Mouse (Mus musculus): ENCODE measurements around the gene Arl4a. TPM values are rescaled to one million over a fixed set of nuclear protein-coding genes. Genes with fewer than 3 reads are reported as not detected.
A peak's percentile ranks its signal among the peaks of the same experiment; 100 is the strongest.

Gene Arl4a
- polyA plus RNA-seq, 1 experiment: 112 TPM

- Histone ChIP-seq H3K27ac (ENCODE audit: control insufficient read depth, insufficient read depth, low read depth, low read length, poor library complexity) (no peak overlapping the region), H3K4me1 (ENCODE audit: control insufficient read depth, insufficient read depth, low read length) (no peaks in the 10 kb centered on the region; the same call in 1 of the 2 replicates), H3K4me3 (replicated peaks; ENCODE audit: control insufficient read depth, low read depth, low read length) (no peak overlapping the region)
- WGBS: 20% methylated on average over 3 of the region's 3 CpGs
- TF ChIP-seq POLR2A (IDR thresholded peaks at IDR 0.05; ENCODE audit: borderline replicate concordance, control insufficient read depth, low read depth, low read length) (no peak), CTCF (IDR thresholded peaks at IDR 0.05; ENCODE audit: control insufficient read depth, insufficient read depth, low read length) (no peak)
Observed at GRCm38 (mm10) chr12:40023014-40023642, 14.7 kb downstream of the Arl4a start.

DNA sequence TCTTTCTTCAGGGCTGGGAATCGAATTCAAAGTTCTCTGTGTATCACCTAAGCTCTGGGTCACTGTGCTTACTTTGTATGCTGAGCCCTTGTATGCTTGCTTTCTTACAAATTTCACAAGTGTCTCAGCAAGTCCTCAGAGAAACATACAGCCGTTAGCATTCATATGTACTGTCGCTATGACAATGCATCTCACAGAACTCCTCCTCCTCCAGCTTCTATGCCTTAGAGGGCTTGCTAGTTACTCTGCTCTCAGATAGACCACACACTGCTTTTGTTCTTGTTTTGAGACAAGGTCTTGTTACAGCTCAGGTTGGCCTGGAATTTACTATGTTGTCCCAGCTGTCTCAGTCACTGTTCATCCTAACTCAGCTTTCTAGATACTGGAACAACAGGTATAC lies 15.5 kb downstream of the Arl4a start:
- H3K4me1 ChIP-seq (ENCODE audit: control insufficient read depth, insufficient read depth, low read length): peaks cover 2% of the 10 kb centered on the region; the same call in 1 of the 2 replicates
- H3K27ac ChIP-seq (ENCODE audit: control insufficient read depth, insufficient read depth, low read depth, low read length, poor library complexity): no peak overlapping the region

DNA sequence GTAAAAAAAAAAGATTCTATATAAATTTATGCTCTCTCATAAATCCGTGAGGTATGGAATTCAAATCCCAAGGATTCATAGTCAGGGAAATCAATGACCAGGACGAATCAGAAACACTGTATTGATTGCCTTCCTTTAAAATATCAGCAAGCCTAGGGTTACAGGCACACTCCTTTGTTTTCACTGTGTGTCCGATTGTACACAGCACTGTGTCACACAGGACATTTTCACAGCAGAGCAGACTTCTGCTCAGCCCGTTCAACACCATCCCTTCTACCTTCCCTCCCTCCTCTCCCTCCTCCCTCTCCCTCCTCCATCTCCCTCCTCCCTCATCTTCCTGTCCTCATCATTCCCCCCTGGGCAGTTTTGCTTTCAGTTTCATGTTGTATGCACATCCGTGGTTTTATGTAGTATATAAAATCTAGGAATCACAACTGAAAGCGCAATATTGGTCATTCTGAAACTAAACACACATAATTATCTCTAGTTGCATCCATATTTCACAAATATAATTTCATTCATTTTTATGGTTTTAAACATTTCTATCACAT lies 19.8 kb downstream of the Arl4a start:
- no peak overlapping the region for H3K27ac ChIP-seq (ENCODE audit: control insufficient read depth, insufficient read depth, low read depth, low read length, poor library complexity)
- no peak for TF ChIP-seq POLR2A (IDR thresholded peaks at IDR 0.05; ENCODE audit: borderline replicate concordance, control insufficient read depth, low read depth, low read length)
- no peak for TF ChIP-seq CTCF (IDR thresholded peaks at IDR 0.05; ENCODE audit: control insufficient read depth, insufficient read depth, low read length)
- peaks cover 2% of the 10 kb centered on the region; the same call in 1 of the 2 replicates for H3K4me1 ChIP-seq (ENCODE audit: control insufficient read depth, insufficient read depth, low read length)
- peak overlapping the region; percentile 38 for H3K4me3 ChIP-seq (replicated peaks; ENCODE audit: control insufficient read depth, low read depth, low read length)
- 36% methylated on average over 6 of the region's 6 CpGs for WGBS

More for the DNA sequence above, 15.5 kb downstream of the Arl4a start:
- 61% methylated on average over 3 of the region's 3 CpGs for WGBS
- no peak for TF ChIP-seq POLR2A (IDR thresholded peaks at IDR 0.05; ENCODE audit: borderline replicate concordance, control insufficient read depth, low read depth, low read length)
- no peak for TF ChIP-seq CTCF (IDR thresholded peaks at IDR 0.05; ENCODE audit: control insufficient read depth, insufficient read depth, low read length)
- H3K4me3 ChIP-seq (replicated peaks; ENCODE audit: control insufficient read depth, low read depth, low read length): no peak overlapping the region

DNA sequence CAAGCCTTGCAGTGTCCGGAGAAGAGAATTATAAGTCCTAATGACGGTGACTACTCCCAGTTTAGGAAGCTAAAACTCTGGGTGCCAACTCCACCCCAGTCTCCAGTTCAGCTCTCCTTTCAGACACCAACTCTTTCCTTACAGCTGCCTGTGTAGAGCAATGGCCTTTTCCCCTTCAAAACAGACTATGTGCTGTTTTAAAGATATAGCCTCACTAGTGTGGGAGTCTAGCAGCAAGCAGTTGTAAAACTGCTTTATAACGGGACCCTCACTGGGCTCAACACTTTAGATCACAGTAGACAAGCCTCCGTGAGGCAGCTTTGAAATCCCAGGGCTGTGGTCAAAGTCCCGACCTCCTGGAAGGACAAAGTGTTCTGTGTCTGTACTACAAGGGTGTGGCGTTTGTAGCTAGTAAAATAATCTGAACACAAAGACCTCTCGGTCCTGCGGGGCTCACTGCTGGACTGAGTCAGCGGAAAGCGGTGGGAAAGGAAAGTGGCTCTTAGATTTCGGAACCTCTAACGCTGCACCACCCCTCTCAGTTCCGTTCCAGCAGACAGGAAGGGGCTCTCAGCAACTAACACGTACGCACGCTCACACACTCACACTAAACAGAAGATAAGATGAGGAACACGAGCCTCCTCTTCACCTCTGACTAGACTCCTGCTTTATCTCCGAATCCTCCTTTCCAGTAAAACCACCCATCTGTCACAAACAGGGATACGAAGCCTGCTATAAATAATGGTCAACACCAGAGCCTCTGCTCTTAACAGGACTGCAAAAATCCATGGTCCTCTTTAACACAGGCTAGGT lies 21.0 kb downstream of the Arl4a start:
- Histone ChIP-seq H3K4me3 (replicated peaks; ENCODE audit: control insufficient read depth, low read depth, low read length) (peak overlapping the region; percentile 36), H3K4me1 (ENCODE audit: control insufficient read depth, insufficient read depth, low read length) (peaks cover 2% of the 10 kb centered on the region; the same call in 1 of the 2 replicates), H3K27ac (ENCODE audit: control insufficient read depth, insufficient read depth, low read depth, low read length, poor library complexity) (no peak overlapping the region)
- TF ChIP-seq POLR2A (IDR thresholded peaks at IDR 0.05; ENCODE audit: borderline replicate concordance, control insufficient read depth, low read depth, low read length) (no peak), CTCF (IDR thresholded peaks at IDR 0.05; ENCODE audit: control insufficient read depth, insufficient read depth, low read length) (no peak)
- WGBS: 4% methylated on average over 19 of the region's 19 CpGs

DNA sequence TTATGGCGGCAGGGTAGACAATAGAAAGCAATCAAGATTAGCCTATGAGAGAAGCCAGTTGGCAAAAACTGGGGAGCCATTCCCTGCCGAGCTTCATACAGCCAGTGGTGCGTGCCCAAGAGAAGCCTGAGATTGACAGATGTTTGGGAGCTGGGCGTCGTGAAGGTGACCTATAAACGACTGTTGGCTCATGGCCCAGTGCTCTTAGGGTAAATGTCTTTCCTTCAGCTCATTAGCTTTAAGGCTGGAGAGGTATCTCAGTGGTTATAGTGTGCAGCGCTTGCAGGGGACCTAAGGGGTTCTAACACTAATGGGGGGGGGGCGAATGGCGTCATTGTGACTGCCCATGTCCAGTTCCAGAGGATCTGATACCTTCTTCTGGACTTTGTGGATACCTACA lies 21.8 kb downstream of the Arl4a start:
- Histone ChIP-seq H3K4me1 (ENCODE audit: control insufficient read depth, insufficient read depth, low read length) (peaks cover 2% of the 10 kb centered on the region; the same call in 1 of the 2 replicates), H3K4me3 (replicated peaks; ENCODE audit: control insufficient read depth, low read depth, low read length) (no peak overlapping the region), H3K27ac (ENCODE audit: control insufficient read depth, insufficient read depth, low read depth, low read length, poor library complexity) (no peak overlapping the region)
- TF ChIP-seq CTCF (IDR thresholded peaks at IDR 0.05; ENCODE audit: control insufficient read depth, insufficient read depth, low read length) (no peak), POLR2A (IDR thresholded peaks at IDR 0.05; ENCODE audit: borderline replicate concordance, control insufficient read depth, low read depth, low read length) (no peak)
- WGBS: 90% methylated on average over 9 of the region's 9 CpGs

DNA sequence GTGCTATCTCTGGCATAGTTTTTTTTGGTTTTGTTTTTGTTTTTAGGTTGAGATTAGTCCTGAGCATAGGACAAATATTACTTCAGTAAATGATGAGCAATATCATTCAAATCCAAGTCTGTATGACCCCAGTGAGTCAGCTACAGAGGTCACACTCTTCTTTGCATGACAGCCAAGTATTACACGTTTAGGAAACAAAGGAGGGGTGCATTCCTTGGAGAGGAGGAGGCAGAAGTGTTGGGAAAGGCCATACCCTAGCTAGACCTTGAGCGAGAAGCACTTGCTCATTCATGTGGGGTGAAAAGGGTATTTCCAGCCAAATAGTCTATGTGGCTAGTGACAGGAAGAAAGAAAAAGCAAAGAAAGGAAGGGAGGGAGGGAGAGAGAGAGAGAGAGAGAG lies 28.0 kb downstream of the Arl4a start:
- no peak overlapping the region for H3K4me3 ChIP-seq (replicated peaks; ENCODE audit: control insufficient read depth, low read depth, low read length)
- no peaks in the 10 kb centered on the region for H3K4me1 ChIP-seq (ENCODE audit: control insufficient read depth, insufficient read depth, low read length)
- TF ChIP-seq CTCF (IDR thresholded peaks at IDR 0.05; ENCODE audit: control insufficient read depth, insufficient read depth, low read length): no peak
- no peak for TF ChIP-seq POLR2A (IDR thresholded peaks at IDR 0.05; ENCODE audit: borderline replicate concordance, control insufficient read depth, low read depth, low read length)
- H3K27ac ChIP-seq (ENCODE audit: control insufficient read depth, insufficient read depth, low read depth, low read length, poor library complexity): no peak overlapping the region
- 54% methylated on average over 2 of the region's 2 CpGs for WGBS

DNA sequence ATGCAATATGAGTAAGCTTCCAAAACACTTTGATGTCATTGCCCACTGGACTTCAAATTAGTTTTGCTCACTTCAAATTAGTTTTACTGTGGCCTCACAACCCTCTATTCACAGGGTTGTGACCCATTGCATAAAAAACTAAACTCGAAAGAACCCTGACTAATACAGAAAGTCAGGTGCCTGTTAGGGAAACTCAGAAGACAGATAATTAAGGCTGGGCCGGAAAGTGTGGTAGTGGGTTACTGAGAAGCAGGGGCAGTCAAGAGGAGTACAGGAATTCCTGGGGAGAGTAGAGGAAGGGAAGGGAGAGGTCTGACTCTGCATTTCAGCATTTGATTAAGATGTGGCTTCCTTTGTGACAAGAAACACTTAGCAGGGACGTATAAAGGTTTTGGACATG lies 29.4 kb downstream of the Arl4a start:
- WGBS: 25% methylated on average over 3 of the region's 3 CpGs
- TF ChIP-seq POLR2A (IDR thresholded peaks at IDR 0.05; ENCODE audit: borderline replicate concordance, control insufficient read depth, low read depth, low read length) (no peak), CTCF (IDR thresholded peaks at IDR 0.05; ENCODE audit: control insufficient read depth, insufficient read depth, low read length) (no peak)
- Histone ChIP-seq H3K27ac (ENCODE audit: control insufficient read depth, insufficient read depth, low read depth, low read length, poor library complexity) (no peak overlapping the region), H3K4me3 (replicated peaks; ENCODE audit: control insufficient read depth, low read depth, low read length) (no peak overlapping the region), H3K4me1 (ENCODE audit: control insufficient read depth, insufficient read depth, low read length) (no peaks in the 10 kb centered on the region)

- Histone ChIP-seq H3K4me3 (replicated peaks; ENCODE audit: control insufficient read depth, low read depth, low read length) (no peak overlapping the region), H3K27ac (ENCODE audit: control insufficient read depth, insufficient read depth, low read depth, low read length, poor library complexity) (no peak overlapping the region), H3K4me1 (ENCODE audit: control insufficient read depth, insufficient read depth, low read length) (no peaks in the 10 kb centered on the region)
- TF ChIP-seq POLR2A (IDR thresholded peaks at IDR 0.05; ENCODE audit: borderline replicate concordance, control insufficient read depth, low read depth, low read length): no peak
- TF ChIP-seq CTCF (IDR thresholded peaks at IDR 0.05; ENCODE audit: control insufficient read depth, insufficient read depth, low read length): no peak
- 75% methylated on average over 2 of the region's 2 CpGs for WGBS
Observed at GRCm38 (mm10) chr12:40004766-40005165, 33.1 kb downstream of the Arl4a start.

Data from bone marrow, adult 2 months (tissue).